ENCODE assay signal across 18 mouse cellular contexts in the genomic region with DNA sequence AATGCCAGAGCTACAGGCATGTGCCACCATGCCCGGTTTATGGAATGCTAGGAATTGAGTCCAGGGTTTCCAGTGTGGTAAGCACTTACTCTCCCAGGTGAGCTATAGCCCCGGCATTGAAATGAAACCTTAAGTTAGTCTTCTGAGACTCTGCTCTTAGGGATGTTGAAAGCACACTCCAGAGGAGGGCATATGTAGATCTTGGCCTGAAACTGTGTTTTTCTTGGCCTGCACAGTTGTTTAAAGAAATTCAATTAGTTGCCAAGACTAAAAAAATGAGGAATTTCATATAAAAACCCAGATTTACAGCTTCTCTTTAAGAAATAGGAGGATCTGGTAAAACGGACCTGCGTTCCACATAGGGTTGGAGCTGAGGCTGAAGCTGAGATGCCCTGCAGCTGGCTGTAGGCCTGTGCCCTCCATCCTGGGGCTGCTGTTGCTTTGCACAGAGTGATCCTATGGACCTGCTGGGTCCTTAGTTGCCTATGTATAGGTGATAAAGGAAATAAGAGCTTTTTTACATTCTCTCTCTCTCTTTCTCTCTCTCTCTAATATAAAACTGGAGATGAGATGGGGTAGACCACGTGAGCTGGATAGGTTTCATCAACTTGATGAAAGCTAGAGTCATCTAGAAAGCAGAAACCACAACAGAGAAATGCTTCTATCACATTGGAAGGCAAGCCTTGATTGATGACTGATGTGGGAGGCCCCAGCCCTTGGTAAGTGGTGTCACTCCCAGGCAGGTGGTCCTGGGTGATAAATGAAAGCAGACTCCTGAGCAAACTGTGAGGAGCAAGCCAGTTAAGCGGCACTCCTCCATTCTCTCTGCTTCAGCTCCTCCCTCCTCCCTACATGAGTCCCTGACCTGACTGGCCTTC.
DNase-seq lines count a peak whose midpoint lies in the region; ATAC-seq and TF ChIP-seq lines count a peak whose summit lies in the region.
"Had no signal": no experiment of that assay in that cellular context is flagged by ENCODE, and none has a peak within 500 bp of the region (broad histone marks: within the 10 kb centered on the region; RNA-seq: fewer than 3 reads in every experiment).

No protein-coding gene starts in this region.

- no peaks in the 10 kb centered on the region for H3K4me1 ChIP-seq in kidney, adult 2 months (ENCODE audit: control insufficient read depth, insufficient read depth, low read length)
- no peaks in the 10 kb centered on the region for H3K4me1 ChIP-seq in lung, postnatal 0 days (ENCODE audit: insufficient read depth, low read depth, low read length)
- peaks cover 2% of the 10 kb centered on the region; the same call in 1 of the 2 replicates for H3K4me1 ChIP-seq in bone marrow, adult 2 months (ENCODE audit: control insufficient read depth, insufficient read depth, low read length)
- H3K4me1 ChIP-seq: hindbrain, embryonic 15.5 days had no signal

- no peak for TF ChIP-seq CTCF in kidney, adult 2 months (conservative IDR thresholded peaks at IDR 0.05; ENCODE audit: insufficient read depth, insufficient read length, low read depth, low read length)
- TF ChIP-seq CTCF in lung, postnatal 0 days (IDR thresholded peaks at IDR 0.05), result no peak
- TF ChIP-seq CTCF in bone marrow, adult 2 months (IDR thresholded peaks at IDR 0.05; ENCODE audit: control insufficient read depth, insufficient read depth, low read length), result no peak

- TF ChIP-seq EP300 in lung, postnatal 0 days (IDR thresholded peaks at IDR 0.05), result peak; percentile 40; the same call in 1 of the 2 replicates

- H3K4me3 ChIP-seq in kidney, adult 2 months (ENCODE audit: insufficient read depth, low read depth, low read length), result no peak overlapping the region
- no peak overlapping the region for H3K4me3 ChIP-seq in lung, postnatal 0 days (ENCODE audit: low read depth, low read length)
- H3K4me3 ChIP-seq in bone marrow, adult 2 months (replicated peaks; ENCODE audit: control insufficient read depth, low read depth, low read length), result no peak overlapping the region
- H3K4me3 ChIP-seq: embryonic facial prominence, embryonic 13.5 days; gastrocnemius, adult 2 months; hindbrain, embryonic 15.5 days had no signal

- DNase-seq in kidney, adult 2 months, result peak; percentile 23
- no peak for DNase-seq in kidney, postnatal 10 days
- peak; percentile 78 for DNase-seq in lung, postnatal 0 days (ENCODE audit: low spot score)
- no peak for DNase-seq in lung, adult 18-20 months
- no peak for DNase-seq in gastrocnemius, adult 8-10 months (ENCODE audit: low spot score in 2 of 2)
- DNase-seq in left cerebral cortex, postnatal 4 days, result no peak
- DNase-seq: cerebellum, adult 18-20 months; gastrocnemius, adult 2 months; heart, postnatal 10 days; kidney, adult 11 months; thymus, adult 18-20 months had no signal

- intact Hi-C loops in left cerebral cortex, postnatal 4 days (cut with DNase I), result no loop called here

- ATAC-seq in lung, postnatal 0 days, result peak; percentile 86
- ATAC-seq in megakaryocyte, adult 5-6 weeks (ENCODE audit: poor library complexity, severe bottlenecking), result peak; percentile 24; the same call in 1 of the 2 replicates
- ATAC-seq: forebrain, embryonic 14.5 days had no signal

- no peak for TF ChIP-seq POLR2A in kidney, adult 2 months (IDR thresholded peaks at IDR 0.05; ENCODE audit: low read depth, low read length)
- TF ChIP-seq POLR2A in bone marrow, adult 2 months (IDR thresholded peaks at IDR 0.05; ENCODE audit: borderline replicate concordance, control insufficient read depth, low read depth, low read length), result no peak

- no peak overlapping the region for H3K4me2 ChIP-seq in lung, postnatal 0 days (replicated peaks; ENCODE audit: low read depth, low read length)
- H3K4me2 ChIP-seq: embryonic facial prominence, embryonic 13.5 days; hindbrain, embryonic 15.5 days had no signal

- no peak overlapping the region for H3K9ac ChIP-seq in lung, postnatal 0 days (replicated peaks; ENCODE audit: low read depth)
- H3K9ac ChIP-seq: embryonic facial prominence, embryonic 13.5 days; hindbrain, embryonic 15.5 days; liver, embryonic 14.5 days had no signal

- WGBS in kidney, adult 2 months, result 62% methylated on average over 6 of the region's 6 CpGs
- 32% methylated on average over 6 of the region's 6 CpGs for WGBS in lung, postnatal 0 days
- 78% methylated on average over 6 of the region's 6 CpGs for WGBS in bone marrow, adult 2 months

- H3K36me3 ChIP-seq in kidney, adult 2 months (ENCODE audit: control insufficient read depth, insufficient read depth, low read length), result no peaks in the 10 kb centered on the region
- H3K36me3 ChIP-seq in lung, postnatal 0 days (ENCODE audit: insufficient read depth, low read length), result no peaks in the 10 kb centered on the region
- H3K36me3 ChIP-seq: embryonic facial prominence, embryonic 13.5 days; hindbrain, embryonic 15.5 days had no signal

- H3K27me3 ChIP-seq in kidney, adult 2 months (replicated peaks; ENCODE audit: control insufficient read depth, insufficient read depth, low read length), result no peaks in the 10 kb centered on the region
- H3K27me3 ChIP-seq in lung, postnatal 0 days (replicated peaks; ENCODE audit: insufficient read depth, low read length), result no peaks in the 10 kb centered on the region
- H3K27me3 ChIP-seq: CH12.LX; embryonic facial prominence, embryonic 13.5 days; hindbrain, embryonic 15.5 days had no signal

- no peak overlapping the region for H3K27ac ChIP-seq in kidney, adult 2 months (ENCODE audit: insufficient read depth, low read depth, low read length)
- no peak overlapping the region for H3K27ac ChIP-seq in lung, postnatal 0 days (ENCODE audit: low read length)
- H3K27ac ChIP-seq in bone marrow, adult 2 months (ENCODE audit: control insufficient read depth, insufficient read depth, low read depth, low read length, poor library complexity), result peak overlapping the region; percentile 78
- H3K27ac ChIP-seq: embryonic facial prominence, embryonic 13.5 days; gastrocnemius, adult 2 months; hindbrain, embryonic 15.5 days; liver, embryonic 14.5 days had no signal

- H3K9me3 ChIP-seq in lung, postnatal 0 days (ENCODE audit: low read length), result no peaks in the 10 kb centered on the region
- H3K9me3 ChIP-seq: embryonic facial prominence, embryonic 13.5 days; hindbrain, embryonic 15.5 days had no signal

Comparison
In these comparisons a context has a peak if more than half of its experiments do, and no peak if none do; other contexts are left out.
1. DNase-seq: peak in kidney, adult 2 months (single experiment) and lung, postnatal 0 days (single experiment); none in kidney, postnatal 10 days (single experiment), lung, adult 18-20 months (0 of 2), gastrocnemius, adult 8-10 months (0 of 2) and left cerebral cortex, postnatal 4 days (single experiment).